Mouse (Mus musculus) liver, adult (tissue): ENCODE data around the gene Gm614.

Experiments
- GATA4 ChIP-seq: IDR thresholded peaks from 2 replicates; pipeline ENCODE4 v1.6.1; 2014; ENCODE audit warnings: mild to moderate bottlenecking, low read length; ENCODE audit not compliant: insufficient replicate concordance

Gene Gm614

GRCm38 (mm10) chrX:101263892-101264291 is at the start of gene Gm614:
Gene Gm614 (minus strand): TSS chrX:101263992.
- TF ChIP-seq GATA4: no peak

GRCm38 (mm10) chrX:101309299-101309698 is 45.5 kb upstream of the Gm614 start:
- TF ChIP-seq GATA4: no peak

GRCm38 (mm10) chrX:101304646-101305045 is 40.9 kb upstream of the Gm614 start:
- TF ChIP-seq GATA4: no peak

- no peak for TF ChIP-seq GATA4
These were observed 37.9 kb upstream of the Gm614 start for GRCm38 (mm10) chrX:101301654-101302053.

GRCm38 (mm10) chrX:101300427-101301030 is 36.7 kb upstream of the Gm614 start:
- TF ChIP-seq GATA4: no peak

- no peak for TF ChIP-seq GATA4
These were observed 36.0 kb upstream of the Gm614 start for GRCm38 (mm10) chrX:101299473-101300426.

GRCm38 (mm10) chrX:101299055-101299454 is 35.3 kb upstream of the Gm614 start, which contains the start of gene Nlgn3:
Gene Nlgn3 (plus strand): TSS chrX:101299168.
- TF ChIP-seq GATA4: no peak

GRCm38 (mm10) chrX:101290111-101290510 is 26.3 kb upstream of the Gm614 start:
- no peak for TF ChIP-seq GATA4

GRCm38 (mm10) chrX:101289037-101289436 is 25.2 kb upstream of the Gm614 start:
- TF ChIP-seq GATA4: no peak

GRCm38 (mm10) chrX:101288432-101288831 is 24.6 kb upstream of the Gm614 start:
- no peak for TF ChIP-seq GATA4

- TF ChIP-seq GATA4: no peak
These were observed 23.8 kb upstream of the Gm614 start for GRCm38 (mm10) chrX:101287543-101287942.

GRCm38 (mm10) chrX:101285953-101286670 is 22.3 kb upstream of the Gm614 start:
- TF ChIP-seq GATA4: no peak

GRCm38 (mm10) chrX:101285534-101285933 is 21.7 kb upstream of the Gm614 start:
- TF ChIP-seq GATA4: no peak

- TF ChIP-seq GATA4: no peak
These were observed 19.0 kb upstream of the Gm614 start for GRCm38 (mm10) chrX:101282813-101283212.
